Mouse (Mus musculus) MEL (cell line): ENCODE measurements around the gene 1700018B08Rik. TPM values are rescaled to one million over a fixed set of nuclear protein-coding genes. Genes with fewer than 3 reads are reported as not detected.

Experiments
- DNase-seq: peaks from one replicate; pipeline ENCODE4 v3.0.0; 2011; ENCODE audit warnings: low read depth, low spot score
- H3K27ac ChIP-seq: 2 replicates; pipeline ENCODE4 v1.5.1; 2012; ENCODE audit warnings: low read depth, mild to moderate bottlenecking, control low read depth, low read length, moderate library complexity; ENCODE audit not compliant: control insufficient read depth
- H3K27me3 ChIP-seq, 2 experiments: fragments of 150-350 bp in 1 of 2; sonication (generic) in 1 of 2; 2 replicates each; pipeline ENCODE4 v1.6.1; 2012; ENCODE audit warnings: low read length in 2 of 2, mild to moderate bottlenecking in 2 of 2, improper control_type of control experiment in 1 of 2, moderate library complexity in 1 of 2; ENCODE audit not compliant: insufficient read depth in 2 of 2, control insufficient read depth in 1 of 2
- H3K36me3 ChIP-seq, 2 experiments: 2 replicates each; pipeline ENCODE4 v1.6.1; 2012 to 2014; ENCODE audit warnings: low read length in 2 of 2, improper control_type of control experiment in 1 of 2, inconsistent platforms in 1 of 2, mild to moderate bottlenecking in 1 of 2; ENCODE audit not compliant: insufficient read depth in 2 of 2, control insufficient read depth in 1 of 2
- H3K4me1 ChIP-seq, 2 experiments: fragments of 150-350 bp in 1 of 2; sonication (generic) in 1 of 2; 2 replicates each; pipeline ENCODE4 v1.6.1; 2012; ENCODE audit warnings: low read length in 2 of 2, improper control_type of control experiment in 1 of 2, mild to moderate bottlenecking in 1 of 2; ENCODE audit not compliant: insufficient read depth in 2 of 2, control insufficient read depth in 1 of 2
- H3K4me3 ChIP-seq, 2 experiments: fragments of 150-350 bp in 1 of 2; sonication (generic) in 1 of 2; 2 replicates each; pipeline ENCODE4 v1.5.1; 2012; ENCODE audit warnings: low read depth in 2 of 2, low read length in 2 of 2, mild to moderate bottlenecking in 2 of 2, moderate library complexity in 2 of 2, control low read depth in 1 of 2, improper control_type of control experiment in 1 of 2; ENCODE audit not compliant: control insufficient read depth in 1 of 2, insufficient read depth in 1 of 2
- H3K79me2 ChIP-seq: 2 replicates; pipeline ENCODE4 v1.6.1; 2012; ENCODE audit warnings: mild to moderate bottlenecking, low read length, moderate library complexity; ENCODE audit not compliant: control insufficient read depth, poor library complexity, insufficient read depth
- H3K9ac ChIP-seq: 2 replicates; pipeline ENCODE4 v1.6.1; 2012; ENCODE audit warnings: low read depth, mild to moderate bottlenecking, control low read depth, low read length, moderate library complexity; ENCODE audit not compliant: control insufficient read depth, poor library complexity, severe bottlenecking
- H3K9me3 ChIP-seq: fragments of 150-350 bp; sonication (generic); replicated peaks from 2 replicates; pipeline ENCODE4 v1.6.1; 2012; ENCODE audit warnings: mild to moderate bottlenecking, low read length, improper control_type of control experiment, moderate library complexity; ENCODE audit not compliant: insufficient read depth
- CHD2 ChIP-seq: IDR thresholded peaks from 2 replicates; pipeline ENCODE4 v1.6.1; 2011; ENCODE audit warnings: low read length, improper control_type of control experiment
- E2F4 ChIP-seq: IDR thresholded peaks from 2 replicates; pipeline ENCODE4 v1.6.1; 2011; ENCODE audit warnings: low read depth, low read length, improper control_type of control experiment, borderline replicate concordance
- ELF1 ChIP-seq: IDR thresholded peaks from 2 replicates; pipeline ENCODE4 v1.6.1; 2014; ENCODE audit warnings: low read depth, mild to moderate bottlenecking, inconsistent platforms, low read length, improper control_type of control experiment, moderate library complexity
- ETS1 ChIP-seq: IDR thresholded peaks from 2 replicates; pipeline ENCODE4 v1.6.1; 2012; ENCODE audit warnings: low read depth, mild to moderate bottlenecking, inconsistent platforms, low read length, improper control_type of control experiment, moderate library complexity
- GABPA ChIP-seq: IDR thresholded peaks from 2 replicates; pipeline ENCODE4 v1.6.1; 2012; ENCODE audit warnings: low read depth, mild to moderate bottlenecking, inconsistent platforms, low read length, improper control_type of control experiment, moderate library complexity
- GATA1 ChIP-seq: IDR thresholded peaks from 2 replicates; pipeline ENCODE4 v1.6.1; 2011; ENCODE audit warnings: low read depth, low read length, improper control_type of control experiment
- JUND ChIP-seq: IDR thresholded peaks from 2 replicates; pipeline ENCODE4 v1.6.1; 2011; ENCODE audit warnings: low read depth, mild to moderate bottlenecking, improper control_type of control experiment, low read length
- KAT2A ChIP-seq: conservative IDR thresholded peaks from 2 replicates; pipeline ENCODE4 v1.6.1; 2012; ENCODE audit warnings: low read depth, low read length, improper control_type of control experiment, inconsistent platforms
- MAFK ChIP-seq: IDR thresholded peaks from 2 replicates; pipeline ENCODE4 v1.6.1; 2011; ENCODE audit warnings: low read depth, mild to moderate bottlenecking, low read length, improper control_type of control experiment, borderline replicate concordance
- MEF2A ChIP-seq: IDR thresholded peaks from 2 replicates; pipeline ENCODE4 v1.6.1; 2014; ENCODE audit warnings: low read depth, mild to moderate bottlenecking, inconsistent platforms, low read length, improper control_type of control experiment; ENCODE audit not compliant: poor library complexity, insufficient replicate concordance, severe bottlenecking; ENCODE audit errors: extremely low read depth
- MXI1 ChIP-seq: IDR thresholded peaks from 2 replicates; pipeline ENCODE4 v1.6.1; 2011; ENCODE audit warnings: mild to moderate bottlenecking, low read depth, low read length, improper control_type of control experiment
- MYB ChIP-seq: IDR thresholded peaks from 2 replicates; pipeline ENCODE4 v1.6.1; 2011; ENCODE audit warnings: mild to moderate bottlenecking, low read depth, low read length, improper control_type of control experiment
- NELFE ChIP-seq: IDR thresholded peaks from 2 replicates; pipeline ENCODE4 v1.6.1; 2011; ENCODE audit warnings: low read depth, low read length, improper control_type of control experiment
- POLR2AphosphoS2 ChIP-seq: IDR thresholded peaks from 2 replicates; pipeline ENCODE4 v1.6.1; 2011; ENCODE audit warnings: low read length, improper control_type of control experiment
- POLR2AphosphoS5 ChIP-seq: IDR thresholded peaks from 2 replicates; pipeline ENCODE4 v1.6.1; 2012; ENCODE audit warnings: low read depth, borderline replicate concordance, mild to moderate bottlenecking, inconsistent platforms, low read length, moderate library complexity, mixed read lengths
- RCOR1 ChIP-seq: IDR thresholded peaks from 2 replicates; pipeline ENCODE4 v1.6.1; 2012; ENCODE audit warnings: low read depth, mild to moderate bottlenecking, inconsistent platforms, low read length, improper control_type of control experiment
- SIN3A ChIP-seq: IDR thresholded peaks from 2 replicates; pipeline ENCODE4 v1.6.1; 2012; ENCODE audit warnings: low read length, improper control_type of control experiment, inconsistent platforms
- SMC3 ChIP-seq: IDR thresholded peaks from 2 replicates; pipeline ENCODE4 v1.6.1; 2011; ENCODE audit warnings: low read depth, low read length, improper control_type of control experiment
- TAL1 ChIP-seq: IDR thresholded peaks from 2 replicates; pipeline ENCODE4 v1.6.1; 2012; ENCODE audit warnings: mild to moderate bottlenecking, inconsistent platforms, low read length, moderate library complexity, mixed read lengths
- TBP ChIP-seq: IDR thresholded peaks from 2 replicates; pipeline ENCODE4 v1.8.0; 2011; ENCODE audit warnings: low read depth, low read length, improper control_type of control experiment
- UBTF ChIP-seq: IDR thresholded peaks from 2 replicates; pipeline ENCODE4 v1.6.1; 2012; ENCODE audit warnings: low read depth, mild to moderate bottlenecking, inconsistent platforms, low read length, improper control_type of control experiment, moderate library complexity, borderline replicate concordance; ENCODE audit not compliant: insufficient read depth
- USF2 ChIP-seq, 2 experiments: IDR thresholded peaks; 2 replicates each; pipeline ENCODE4 v1.6.1; 2011 to 2012; ENCODE audit warnings: improper control_type of control experiment in 2 of 2, low read length in 2 of 2, borderline replicate concordance in 1 of 2, inconsistent platforms in 1 of 2, low read depth in 1 of 2, mild to moderate bottlenecking in 1 of 2; ENCODE audit not compliant: insufficient read depth in 1 of 2
- ZC3H11A ChIP-seq: IDR thresholded peaks from 2 replicates; pipeline ENCODE4 v1.6.1; 2012; ENCODE audit warnings: low read depth, mild to moderate bottlenecking, inconsistent platforms, low read length, improper control_type of control experiment
- ZNF384 ChIP-seq: IDR thresholded peaks from 2 replicates; pipeline ENCODE4 v1.6.1; 2012; ENCODE audit warnings: low read depth, mild to moderate bottlenecking, inconsistent platforms, low read length, improper control_type of control experiment
- polyA plus RNA-seq, 2 experiments: library from polyadenylated mRNA; stranded (reverse) in 1 of 2; unstranded in 1 of 2; fragments of >175 nt in 1 of 2; fragments of >200 nt in 1 of 2; gene quantifications; 2 replicates each; pipeline versions ENCODE4 v1.2.1 to v1.2.4; 2012; ENCODE audit warnings: low replicate concordance in 2 of 2, low read depth in 1 of 2; ENCODE audit not compliant: insufficient read length in 2 of 2, insufficient read depth in 1 of 2, missing spikeins in 1 of 2
- total RNA-seq: library from RNA; depleted of rRNA; stranded (reverse); fragments of 300-350 nt; gene quantifications from 2 replicates; pipeline ENCODE4 v1.2.3, GENCODE M21; 2012

1700018B08Rik gene
- total and polyA plus RNA-seq, 3 experiments = not detected

- no peaks in the 10 kb centered on the region for H3K79me2 ChIP-seq
- no peak overlapping the region for H3K4me3 ChIP-seq
- no peak overlapping the region for H3K27ac ChIP-seq
- TF ChIP-seq POLR2AphosphoS2 (no peak), ETS1 (no peak), JUND (no peak), NELFE (no peak), TBP (no peak), TAL1 (no peak), CHD2 (no peak), MXI1 (no peak), RCOR1 (no peak), USF2 (IDR thresholded peaks at IDR 0.05; ENCODE audit: borderline replicate concordance in 1 of 2, insufficient read depth in 1 of 2, low read depth in 1 of 2, low read length in 2 of 2) (no peak), SIN3A (no peak), KAT2A (no peak), MEF2A (no peak), MYB (no peak)
- TF ChIP-seq, all 39 proteins: peak for 0
- Histone ChIP-seq H3K9me3 (no peaks in the 10 kb centered on the region), H3K27me3 (no peaks in the 10 kb centered on the region), H3K36me3 (no peaks in the 10 kb centered on the region; a peak in 1 of 4 replicates), H3K9ac (no peak overlapping the region), H3K4me1 (no peaks in the 10 kb centered on the region)
- DNase-seq = no peak
These were observed 16.4 kb upstream of the 1700018B08Rik start for GRCm38 (mm10) chr8:121560432-121561100.

- no peak for DNase-seq
- no peak overlapping the region for H3K9ac ChIP-seq
- H3K79me2 ChIP-seq = no peaks in the 10 kb centered on the region
- H3K27ac ChIP-seq = no peak overlapping the region
- H3K36me3 ChIP-seq = no peaks in the 10 kb centered on the region; a peak in 1 of 4 replicates
- H3K9me3 ChIP-seq = no peaks in the 10 kb centered on the region
- H3K4me3 ChIP-seq = no peak overlapping the region
- H3K4me1 ChIP-seq = no peaks in the 10 kb centered on the region
- H3K27me3 ChIP-seq = no peaks in the 10 kb centered on the region
- TF ChIP-seq ETS1 (no peak), E2F4 (no peak), MAFK (no peak), MXI1 (no peak), GABPA (no peak), RCOR1 (no peak), TBP (no peak), UBTF (no peak), SMC3 (no peak), ZC3H11A (no peak), ZNF384 (no peak), POLR2AphosphoS2 (no peak), GATA1 (no peak), POLR2AphosphoS5 (no peak), ELF1 (no peak)
These were observed 15.7 kb upstream of the 1700018B08Rik start for GRCm38 (mm10) chr8:121559801-121560200.
